Mouse (Mus musculus) liver (tissue): Measurements from ENCODE around the gene Xpot.

ENCODE experiments used
- DNase-seq: peaks from one replicate; pipeline ENCODE4 v3.0.0-alpha.2; 2020; ENCODE audit warnings: mixed read lengths

Xpot gene

DNA sequence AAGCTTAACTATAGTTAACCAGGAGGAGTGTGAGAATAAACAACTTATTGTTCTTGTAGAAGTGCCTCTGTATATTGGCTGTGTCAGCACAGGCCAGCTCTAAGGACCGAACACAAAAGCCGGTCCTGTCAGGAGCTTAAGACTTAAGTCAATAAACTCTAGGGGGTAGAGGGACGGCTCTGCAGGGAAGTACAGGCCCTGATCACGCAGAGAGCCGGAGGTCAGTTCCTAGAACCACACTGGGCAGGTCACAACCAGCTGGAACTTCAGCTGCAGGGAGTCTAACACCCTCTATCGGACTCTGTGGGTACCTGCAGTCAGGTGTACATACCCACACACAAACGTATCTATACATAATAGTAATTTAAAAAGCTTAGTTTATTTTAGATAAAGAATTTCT, 10.2 kb downstream of the Xpot start:
- DNase-seq, result no peak

DNA sequence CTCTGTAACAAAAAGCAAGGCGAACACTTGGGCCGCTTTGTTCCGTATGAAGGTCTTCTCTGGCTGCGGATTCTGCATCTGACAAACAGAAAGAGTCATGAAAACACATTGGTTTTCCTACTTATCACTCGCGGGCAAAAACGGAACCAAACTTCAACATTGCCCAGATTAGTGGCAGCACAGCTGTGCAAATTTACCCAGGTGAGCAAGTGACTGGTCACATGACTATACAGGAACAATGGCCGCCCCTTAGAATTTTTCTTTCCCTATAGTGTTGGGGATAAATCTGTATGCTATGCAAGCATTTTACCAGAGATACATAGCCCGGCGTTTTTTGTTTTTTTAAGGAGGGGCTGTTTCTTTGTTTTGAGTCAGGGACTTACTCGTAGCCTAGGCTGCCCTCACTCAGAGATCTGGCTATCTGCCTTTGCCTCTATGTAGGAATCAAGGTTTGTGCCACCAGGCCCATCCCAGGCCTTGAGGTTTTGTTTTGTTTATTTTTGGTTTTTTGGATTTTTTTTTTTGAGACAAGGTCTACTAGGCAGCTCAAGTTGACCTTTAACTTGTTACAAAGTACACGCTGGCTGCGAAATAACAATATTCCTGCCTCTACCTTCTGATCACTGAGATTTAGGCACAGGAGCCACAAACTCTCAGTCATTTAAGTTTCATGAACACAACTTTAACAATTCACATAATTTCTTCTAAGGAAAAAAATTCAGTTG, 10.8 kb downstream of the Xpot start:
- DNase-seq, result no peak

DNA sequence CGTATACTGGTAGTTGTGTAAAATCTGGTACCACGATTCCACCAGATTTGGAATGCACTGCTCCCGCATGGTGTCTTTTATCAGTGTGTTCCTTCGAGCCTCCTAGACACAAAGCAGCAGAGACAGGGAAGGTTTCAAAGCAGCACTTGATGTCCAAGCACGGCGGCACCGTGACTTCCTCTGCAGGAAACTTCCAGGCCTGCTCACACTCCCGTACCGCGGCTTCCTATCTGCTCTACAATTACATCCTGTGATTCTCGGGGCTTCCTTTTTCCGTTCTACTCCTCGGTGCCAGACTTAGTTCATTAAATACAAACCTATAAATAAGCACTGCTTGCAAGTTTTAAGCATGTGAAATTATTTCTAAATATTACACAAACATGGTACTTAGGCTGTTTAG, 12.6 kb downstream of the Xpot start:
- peak; percentile 27 for DNase-seq

DNA sequence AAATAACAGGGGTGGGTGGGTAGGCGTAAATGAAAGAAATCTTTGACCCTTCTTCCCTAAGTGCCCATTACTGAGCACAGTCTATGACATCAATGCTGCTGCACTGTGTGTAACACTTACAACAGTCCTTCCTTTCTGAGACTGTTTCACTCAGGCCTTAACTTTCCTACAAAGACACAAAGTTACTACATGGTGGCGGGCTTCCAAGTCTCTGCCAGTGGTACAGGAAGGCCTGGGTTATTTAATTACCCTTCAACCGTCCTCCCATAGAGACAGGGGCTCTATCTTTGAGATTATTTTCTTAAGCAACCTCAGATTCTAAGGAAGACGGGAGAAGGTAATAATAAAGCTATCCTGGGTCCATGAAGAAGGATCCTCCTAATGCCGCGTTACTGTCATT, 13.7 kb downstream of the Xpot start:
- no peak for DNase-seq

DNA sequence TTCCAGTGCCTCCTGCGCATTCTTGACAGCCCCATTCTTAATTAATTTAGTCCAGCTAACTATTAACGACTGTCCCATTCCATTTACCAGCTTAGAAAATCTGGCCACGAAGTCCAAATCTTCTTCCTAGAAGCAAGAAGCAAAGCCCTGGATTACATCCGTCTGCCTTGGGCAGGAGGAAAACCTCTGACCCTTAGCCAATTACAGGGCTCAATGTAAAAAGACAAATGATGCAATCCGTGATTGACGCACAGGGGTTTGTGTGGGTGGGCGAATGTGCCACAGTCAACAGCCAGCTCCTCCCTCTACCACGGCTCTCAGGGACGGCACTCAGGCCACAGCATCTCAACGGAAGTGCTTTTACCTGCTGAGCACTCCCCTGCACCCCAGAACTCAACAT, 14.5 kb downstream of the Xpot start:
- DNase-seq, result no peak

DNA sequence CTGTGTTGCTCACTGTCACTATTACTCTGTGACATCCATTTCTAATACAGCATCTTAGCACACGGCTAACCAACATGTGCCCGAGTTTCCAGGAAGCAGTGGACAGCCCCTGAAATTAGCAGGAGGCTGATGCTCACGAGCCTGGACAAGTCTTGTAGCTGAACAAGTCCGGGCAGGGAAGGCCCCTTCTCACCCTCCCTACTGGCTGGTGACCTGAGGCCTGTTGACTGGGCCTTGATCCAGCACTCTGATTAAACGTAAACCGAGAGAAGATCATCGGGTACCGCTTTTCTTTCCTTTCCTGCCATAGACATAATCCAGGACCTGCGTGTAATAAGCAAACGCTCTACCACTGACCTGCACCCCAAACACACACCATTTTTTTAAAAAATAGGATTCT, 18.0 kb downstream of the Xpot start:
- no peak for DNase-seq

DNA sequence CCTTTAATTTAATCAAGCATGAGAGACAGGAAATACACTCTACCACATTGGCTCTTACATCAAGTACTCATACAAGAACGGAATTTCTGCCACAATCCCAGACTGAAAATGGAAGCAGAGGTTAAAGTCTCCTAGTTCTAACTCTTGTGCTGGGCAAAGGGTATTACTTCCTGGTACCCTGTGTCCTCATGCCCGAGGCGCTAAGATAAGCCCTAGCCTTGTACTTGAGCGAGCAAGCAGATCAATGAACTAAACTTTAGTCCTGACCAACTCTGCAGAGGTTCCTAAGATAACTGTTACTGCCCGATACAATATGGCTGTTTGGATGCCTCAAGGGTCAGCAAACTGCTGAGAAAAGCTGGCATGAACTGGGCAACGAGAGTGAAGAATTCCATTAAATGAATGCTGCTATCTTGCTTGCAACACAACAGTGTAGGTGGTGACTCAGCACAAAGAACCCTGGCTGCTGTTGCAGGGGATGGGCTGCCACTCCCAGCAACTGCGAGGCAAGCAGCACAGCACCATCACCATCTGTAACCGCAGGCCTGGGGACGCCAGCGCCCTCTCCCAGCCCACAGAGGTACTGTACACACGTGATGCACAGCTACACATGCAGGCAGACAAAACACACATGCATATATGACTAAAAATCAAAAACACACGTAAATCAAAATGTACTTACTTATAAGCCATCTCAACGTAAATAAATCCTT, 21.3 kb downstream of the Xpot start:
- peak; percentile 32 for DNase-seq

DNA sequence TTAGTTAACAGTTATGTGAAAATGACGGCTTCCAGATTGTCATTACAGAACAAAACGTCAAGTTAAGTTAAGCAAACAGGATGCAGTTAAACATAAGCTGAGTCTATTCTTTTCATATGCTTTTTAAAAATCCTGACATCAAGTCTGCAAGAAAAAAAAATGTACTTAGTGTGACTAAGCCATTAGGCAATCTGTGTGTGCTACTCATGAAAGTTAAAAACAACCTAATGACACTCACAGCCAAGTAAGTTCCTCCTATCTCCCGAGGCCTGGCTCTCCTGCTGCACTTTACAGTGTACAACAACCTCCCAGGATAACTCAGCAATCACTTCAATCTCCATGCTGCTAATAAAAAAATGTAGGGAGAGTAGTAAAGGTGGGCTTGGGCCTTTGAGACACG, 22.6 kb downstream of the Xpot start:
- DNase-seq, result no peak

DNA sequence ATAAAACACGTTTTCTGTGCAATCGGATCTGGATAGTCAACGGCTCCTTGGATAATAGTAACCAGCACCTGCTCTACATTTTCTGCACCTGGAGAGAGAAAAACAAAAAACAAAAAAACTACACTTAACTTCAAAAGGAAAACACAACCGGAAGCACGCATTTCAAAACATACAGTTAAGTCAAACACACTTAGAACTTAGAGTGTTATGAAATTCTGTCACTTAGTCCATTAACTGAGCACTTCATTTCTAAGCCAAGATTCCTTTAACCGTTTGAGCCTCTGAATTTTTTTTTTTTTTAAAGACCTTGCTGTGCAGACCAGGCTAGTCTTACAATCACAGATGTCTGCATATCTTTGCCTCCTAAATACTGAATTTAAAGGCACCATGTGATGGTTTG, 24.9 kb downstream of the Xpot start:
- DNase-seq, result no peak

DNA sequence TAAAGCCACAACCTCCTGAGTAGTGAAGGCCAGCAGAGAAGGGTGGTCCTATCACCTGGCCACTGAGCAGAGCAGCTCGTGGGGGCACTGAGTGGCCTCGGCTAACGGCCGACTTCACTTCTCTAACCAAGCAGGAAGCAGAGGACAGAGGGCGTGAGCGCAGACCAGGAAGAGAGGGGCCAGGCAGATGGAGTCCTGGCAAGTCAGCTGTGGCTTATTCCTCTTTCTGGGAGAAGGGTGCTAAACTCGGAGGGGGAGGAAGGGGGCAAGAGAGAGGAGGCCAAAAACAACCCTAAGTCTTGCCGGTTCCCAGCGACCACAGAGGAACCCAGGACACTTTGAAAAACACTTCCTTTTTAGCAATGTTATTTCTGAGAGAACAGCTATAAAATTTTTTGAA, 29.6 kb downstream of the Xpot start:
- DNase-seq, result no peak

DNA sequence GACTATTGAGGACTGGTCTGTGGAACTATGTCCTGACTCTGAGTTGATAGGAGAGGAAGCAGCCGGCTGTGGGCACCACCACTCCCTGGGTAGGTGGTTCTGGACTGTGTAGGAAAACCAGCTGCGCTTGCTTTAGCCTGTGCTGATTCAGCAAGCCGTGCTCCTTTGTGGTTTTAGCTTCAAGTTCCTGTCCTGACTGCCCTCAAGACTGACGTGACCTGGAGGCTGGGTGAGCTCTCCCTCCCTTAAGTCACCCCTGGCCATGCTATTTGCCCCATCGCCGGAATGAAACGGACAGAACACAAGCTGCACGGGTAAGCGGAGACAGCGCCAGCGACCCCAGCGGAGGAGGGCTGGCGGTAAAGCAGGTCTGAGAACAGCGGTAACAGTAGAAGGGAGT, 35.0 kb downstream of the Xpot start:
- no peak for DNase-seq

DNA sequence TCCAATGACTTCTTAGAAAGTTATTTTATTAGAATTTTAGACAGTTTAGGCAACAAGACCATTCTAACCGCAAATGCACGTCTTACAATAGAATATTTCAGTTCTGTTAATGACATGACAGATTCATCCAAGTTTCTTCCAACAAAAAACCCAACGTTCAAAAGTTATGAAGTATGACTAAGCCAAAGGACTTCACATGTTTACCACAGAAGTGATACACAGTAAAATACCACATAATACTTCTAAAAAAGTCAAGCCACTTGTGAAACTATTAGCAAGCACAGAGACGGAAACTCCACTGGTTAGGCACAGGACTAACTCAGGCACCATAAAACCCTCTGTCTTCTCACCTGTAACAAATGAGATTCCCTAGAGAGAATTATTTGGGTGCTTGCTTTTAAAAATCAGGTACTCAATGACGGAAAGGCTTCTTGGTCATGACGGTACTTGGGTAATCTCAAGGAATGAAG, 38.7 kb downstream of the Xpot start:
- DNase-seq, result no peak

DNA sequence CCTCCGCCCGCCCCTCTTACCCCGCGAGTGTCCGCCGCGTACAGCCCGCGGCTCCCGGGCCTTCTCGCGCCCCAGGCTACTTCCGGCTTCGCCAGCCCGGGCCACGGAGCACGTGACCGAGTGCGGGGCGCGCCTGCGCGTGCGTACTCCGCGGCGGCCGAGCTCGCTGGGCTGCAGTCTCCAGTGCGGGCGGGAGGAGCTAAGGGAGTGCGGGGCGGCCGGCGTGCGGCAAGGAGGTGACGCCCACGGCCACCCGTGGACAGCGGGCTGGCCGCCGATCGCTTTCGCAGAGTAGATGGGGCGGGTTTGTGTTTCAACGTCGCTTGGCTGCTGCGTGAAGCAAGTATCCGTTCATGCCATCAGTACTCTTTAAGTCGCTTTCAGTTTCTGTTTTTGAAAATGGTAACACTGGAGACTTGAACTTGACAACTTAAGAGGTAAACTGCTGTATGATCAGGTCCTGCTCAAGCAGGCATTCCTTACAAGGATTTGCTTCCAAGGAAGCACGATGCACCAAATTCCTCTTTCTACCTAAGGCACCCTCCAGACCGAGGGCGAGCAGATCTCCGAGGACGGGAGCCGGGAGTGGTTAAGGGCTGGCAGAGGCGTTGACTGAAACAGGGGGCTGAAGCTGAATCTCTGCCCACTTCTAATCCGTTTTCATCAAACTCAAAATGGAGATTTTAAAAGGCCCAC, 39.3 kb downstream of the Xpot start, which contains the start of gene Tbk1:
Tbk1 (minus strand) TSS at position 113 of the 696 bp plus-strand sequence.
- peak; percentile 95 for DNase-seq

DNA sequence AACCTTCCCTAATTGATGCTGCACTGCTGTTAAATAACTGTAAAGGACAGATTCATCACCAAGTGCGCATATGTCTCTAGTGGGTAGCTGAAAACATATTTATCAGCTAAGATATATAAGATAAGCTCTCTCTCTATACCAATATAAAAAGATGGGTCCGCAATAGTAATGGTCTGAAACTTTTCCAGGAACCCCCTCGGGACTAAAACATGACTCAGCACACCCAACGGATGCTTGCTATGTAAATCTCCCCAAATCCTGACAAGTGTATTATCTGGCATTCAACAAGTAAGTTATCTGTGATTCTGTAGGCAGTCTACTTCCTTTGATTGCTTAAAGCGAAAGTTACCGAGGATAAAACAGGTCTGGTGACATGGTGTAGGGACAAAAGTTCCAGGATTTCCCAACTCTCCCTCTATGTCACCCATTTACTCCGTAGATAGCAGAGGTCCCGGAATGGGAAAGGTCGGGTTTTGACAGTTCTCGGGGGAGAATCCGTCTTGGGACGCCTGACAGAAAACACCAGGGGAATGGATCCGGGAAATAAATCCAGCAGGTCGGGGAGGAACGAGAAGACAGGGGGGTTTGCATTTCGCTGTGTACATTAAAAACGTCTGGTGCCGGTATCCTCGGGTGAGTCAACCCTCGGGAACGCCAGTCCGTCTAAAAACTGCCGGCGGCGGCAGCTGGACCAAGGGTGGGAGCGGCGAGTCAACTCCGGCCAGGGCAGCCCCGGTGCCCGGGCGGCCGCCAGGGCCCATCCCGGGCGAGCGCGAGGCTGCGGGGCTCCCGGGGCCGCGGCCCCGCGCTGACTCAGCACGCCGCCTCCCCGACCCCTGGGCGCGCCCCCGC, 40.1 kb downstream of the Xpot start:
- peak; percentile 36 for DNase-seq

DNA sequence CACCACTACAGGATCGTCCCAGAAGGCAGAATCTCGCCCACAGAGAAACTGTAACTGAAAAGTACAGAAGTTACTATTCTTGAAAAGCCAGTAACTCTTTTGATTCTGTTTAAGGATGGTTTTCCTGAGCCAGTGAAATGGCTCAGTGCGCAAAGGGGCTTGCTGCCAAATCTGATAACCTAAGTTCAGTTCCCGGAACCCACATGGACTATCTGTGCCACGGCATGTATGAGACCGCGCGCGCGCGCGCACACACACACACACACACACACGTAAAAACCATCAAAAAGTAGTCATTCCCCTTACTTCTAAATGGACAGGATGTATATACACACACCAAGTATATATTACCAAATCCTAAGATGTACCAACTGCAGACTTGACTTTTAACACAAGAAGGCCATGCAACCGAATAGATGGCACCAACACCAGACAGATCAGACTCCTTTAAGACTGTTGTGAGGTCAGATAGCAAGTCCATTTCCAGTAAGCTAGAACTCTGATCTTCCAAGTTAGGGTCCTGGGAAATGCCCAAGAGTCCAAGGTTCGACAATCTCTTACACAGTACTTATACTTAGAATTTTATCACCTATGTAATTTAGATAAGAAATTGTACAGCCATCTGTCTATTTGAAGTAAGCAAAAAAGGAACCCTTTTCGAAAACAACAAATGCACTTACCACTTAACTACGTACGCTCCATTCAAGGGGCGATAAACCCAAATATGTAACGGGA, 40.9 kb downstream of the Xpot start:
- DNase-seq, result no peak

DNA sequence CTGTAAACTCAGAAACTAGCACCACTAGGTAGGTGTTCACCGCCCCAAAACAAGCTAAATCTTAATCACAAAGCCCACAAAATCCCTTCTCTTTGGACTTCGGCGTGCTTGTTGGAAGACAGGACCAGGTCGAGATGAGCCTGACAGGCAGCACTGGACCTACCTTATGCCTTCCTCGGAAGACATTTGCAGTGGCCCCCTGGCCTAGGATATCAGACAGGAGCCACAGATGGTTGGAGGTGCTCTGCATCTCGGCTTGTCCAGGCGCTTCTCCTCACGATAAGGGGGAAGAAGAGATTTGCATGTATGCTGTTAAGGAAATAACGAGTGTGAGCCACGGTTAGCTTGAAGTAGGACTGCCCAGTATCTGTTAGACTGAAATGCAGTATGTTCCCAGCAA, 42.1 kb downstream of the Xpot start:
- no peak for DNase-seq

DNA sequence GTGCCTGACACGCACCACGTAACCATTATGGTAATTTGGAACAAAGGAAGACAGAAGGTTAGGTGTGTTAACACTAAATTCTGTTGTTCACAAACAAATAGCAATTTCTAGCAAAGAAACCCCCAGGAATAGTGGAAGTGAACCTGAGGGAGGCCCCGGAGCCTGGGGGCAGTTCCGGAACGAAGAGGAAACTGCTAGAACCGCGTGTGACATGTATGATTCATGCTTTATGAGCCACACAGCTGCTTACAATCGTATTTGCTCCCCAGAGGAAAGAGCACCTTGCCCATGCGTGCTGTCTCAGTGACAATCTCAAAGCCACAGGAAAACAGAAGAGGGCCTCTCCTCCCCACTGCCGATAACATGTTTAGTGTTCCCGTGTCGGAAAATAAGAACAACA, 43.1 kb downstream of the Xpot start:
- no peak for DNase-seq

DNA sequence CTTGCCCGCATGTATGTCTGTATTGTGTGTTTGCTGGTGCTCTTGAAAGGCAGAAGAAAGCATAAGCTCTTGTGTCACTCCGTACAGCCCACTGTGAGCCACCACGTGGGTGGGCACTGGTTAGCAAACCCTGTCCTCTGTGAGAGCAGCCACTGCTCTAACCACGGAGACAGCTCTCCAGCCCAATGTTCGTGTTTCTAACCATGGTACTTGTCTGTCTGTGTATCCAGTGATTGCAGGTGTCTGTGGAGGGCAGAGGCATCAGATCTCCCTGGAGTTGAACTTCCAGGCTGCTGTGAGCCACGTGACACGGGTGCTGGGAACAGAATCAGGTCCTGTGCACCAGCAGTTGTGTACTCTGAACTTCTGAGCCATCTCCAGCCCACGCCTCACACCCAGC, 43.8 kb downstream of the Xpot start:
- DNase-seq, result no peak

DNA sequence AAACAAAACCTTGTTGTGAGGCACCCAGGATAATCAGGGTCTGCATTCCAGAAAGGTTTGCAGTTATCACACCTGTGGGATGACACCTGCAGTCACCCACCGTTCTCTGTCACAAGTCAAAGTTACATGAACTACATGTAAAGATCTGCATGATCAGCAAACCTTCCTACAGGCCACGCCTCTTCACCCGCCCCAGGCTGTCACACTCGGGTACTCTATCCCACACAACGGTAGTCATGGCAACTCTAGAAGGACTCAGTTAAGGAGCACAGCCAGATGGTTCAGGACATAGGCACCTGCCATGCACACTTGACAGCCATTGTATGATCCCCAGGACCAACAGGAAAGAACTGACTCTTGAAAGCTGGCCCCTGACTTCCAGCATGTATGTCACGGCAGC, 44.7 kb downstream of the Xpot start:
- DNase-seq, result no peak

DNA sequence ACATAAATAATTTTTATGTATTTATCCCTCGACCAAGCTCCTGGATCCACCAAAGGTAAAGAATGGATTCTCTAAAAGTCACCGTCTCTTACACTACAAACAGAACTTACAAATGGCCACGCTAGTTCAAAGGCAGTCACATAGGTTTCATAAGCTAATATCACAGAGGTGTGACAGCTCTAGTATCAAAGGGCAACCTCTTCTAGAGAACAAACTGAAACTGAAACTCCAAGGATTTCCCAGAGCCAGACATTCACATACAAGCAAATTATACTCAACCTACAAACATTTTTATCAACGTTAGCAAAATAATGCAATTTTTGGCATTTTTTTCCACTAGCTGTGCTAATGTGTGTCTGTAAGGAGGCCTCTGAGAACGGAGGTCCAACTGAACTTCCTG, 45.8 kb downstream of the Xpot start:
- DNase-seq, result no peak

DNA sequence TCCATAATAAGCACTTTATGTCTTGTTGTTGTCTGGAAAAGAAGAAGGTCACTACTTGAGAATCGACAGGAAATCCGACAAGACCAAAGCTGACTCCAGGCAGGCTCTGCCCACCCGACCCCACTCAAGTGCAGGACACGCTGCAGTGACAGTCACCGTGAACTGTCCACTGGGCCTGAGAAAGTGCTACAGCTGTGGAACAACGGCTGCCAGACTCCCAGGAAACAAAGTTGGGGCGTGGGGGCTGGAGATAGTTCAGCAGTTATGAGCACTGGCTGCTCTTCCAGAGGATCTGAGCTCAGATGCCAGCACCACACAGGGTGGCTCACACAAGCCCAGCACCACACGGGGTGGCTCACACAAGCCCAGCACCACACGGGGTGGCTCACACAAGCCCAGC, 49.8 kb downstream of the Xpot start:
- DNase-seq, result no peak

DNA sequence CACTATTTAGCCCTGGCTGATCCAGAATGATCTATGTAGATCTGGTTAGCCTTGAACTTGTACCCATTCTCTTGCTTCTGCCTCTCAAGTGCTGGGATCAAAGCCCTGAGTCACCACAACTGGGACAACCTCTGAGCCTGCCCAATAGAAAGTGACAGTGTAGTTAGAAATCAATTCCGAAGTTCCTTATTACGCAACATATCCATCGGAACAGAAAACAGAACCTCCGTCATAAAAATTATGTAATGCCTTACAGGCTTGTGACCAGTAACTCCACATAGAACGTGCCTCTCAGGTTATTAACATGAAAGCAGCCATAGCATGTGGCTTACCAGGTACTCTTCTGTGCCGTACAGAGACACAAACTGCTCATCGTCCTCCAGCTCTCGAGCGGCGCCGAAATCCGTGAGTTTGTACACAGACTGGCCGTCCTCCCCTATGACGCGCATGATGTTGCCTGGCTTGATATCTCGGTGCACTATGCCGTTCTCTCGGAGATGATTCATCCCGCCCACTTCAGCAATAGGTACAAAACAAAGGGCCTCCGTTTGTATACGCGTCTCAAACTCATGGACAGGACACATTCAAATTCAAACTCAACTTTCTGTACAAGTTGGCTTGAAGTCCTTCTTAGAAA, 54.5 kb downstream of the Xpot start:
- DNase-seq, result no peak
